Mouse (Mus musculus): ENCODE measurements at regions not wholly inside any gene's neighbourhood (a gene's known extent, or its start where the extent isn't known, plus 50 kb on each side); places are given as distances from the start of the nearest gene placed in this dataset.

DNA sequence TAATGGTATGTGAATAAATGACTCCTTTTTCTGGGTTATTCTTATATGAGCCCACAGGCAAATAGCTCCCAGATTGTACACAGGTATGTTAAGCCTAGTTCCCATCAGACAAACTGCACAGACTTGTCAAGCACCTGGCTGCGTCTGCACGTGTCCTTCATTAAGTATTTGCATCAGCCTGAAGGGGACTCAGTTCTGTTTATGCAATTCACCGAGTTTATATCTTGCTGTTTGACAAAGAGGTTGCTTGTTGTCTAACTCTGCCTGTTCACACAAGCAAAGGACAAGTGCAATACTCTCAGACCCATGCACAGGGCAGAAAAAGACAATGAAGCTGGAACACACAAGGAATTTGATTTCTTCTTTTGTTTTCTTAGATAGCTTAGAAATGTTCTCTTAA is 215.2 kb downstream of the Arl4a start:
- H3K4me2 ChIP-seq (ENCODE audit: low read depth, severe bottlenecking): no peak overlapping the region

DNA sequence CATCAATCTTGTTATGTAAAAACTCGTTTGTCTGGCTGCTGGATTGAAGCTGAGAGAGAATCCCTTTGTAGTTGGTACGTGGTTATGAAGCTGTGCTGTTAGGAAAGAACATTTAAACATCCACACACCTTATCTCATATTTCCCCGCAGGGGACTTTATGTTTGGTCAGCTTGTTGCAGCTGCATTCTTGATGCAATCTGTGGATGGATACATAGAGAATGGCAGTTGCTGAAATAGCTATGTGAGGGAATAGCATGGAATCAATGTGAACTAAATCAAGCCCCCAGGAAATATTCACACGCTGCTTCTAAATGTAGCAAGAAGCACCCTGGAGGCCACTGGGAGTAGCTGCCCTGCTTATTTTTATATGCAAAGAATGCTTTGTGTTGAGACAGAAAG is 236.3 kb downstream of the Arl4a start:
- 42% methylated on average over 4 of the region's 4 CpGs for WGBS
- no peak for DNase-seq (ENCODE audit: low spot score)

More for the DNA sequence above, 215.2 kb downstream of the Arl4a start:
- ATAC-seq (ENCODE audit: insufficient number of reproducible peaks, low FRiP score, low TSS enrichment, low read depth) (no peak), DNase-seq (ENCODE audit: low spot score) (no peak)
- H3K4me3 ChIP-seq (ENCODE audit: low read depth, low read length): no peak overlapping the region
- H3K4me1 ChIP-seq (ENCODE audit: control insufficient read depth, insufficient read depth, low read length): no peaks in the 10 kb centered on the region
- no peak overlapping the region for H3K27ac ChIP-seq (replicated peaks; ENCODE audit: low read depth, low read length)
- no peak overlapping the region for H3K9ac ChIP-seq (ENCODE audit: low read length)
- WGBS: 64% methylated on average over 3 of the region's 3 CpGs
- H3K27me3 ChIP-seq (ENCODE audit: control insufficient read depth, insufficient read depth, low read length): no peaks in the 10 kb centered on the region
- no peaks in the 10 kb centered on the region for H3K36me3 ChIP-seq (ENCODE audit: control insufficient read depth, insufficient read depth, low read length)
- H3K9me3 ChIP-seq (ENCODE audit: control insufficient read depth, low read length): no peaks in the 10 kb centered on the region

DNA sequence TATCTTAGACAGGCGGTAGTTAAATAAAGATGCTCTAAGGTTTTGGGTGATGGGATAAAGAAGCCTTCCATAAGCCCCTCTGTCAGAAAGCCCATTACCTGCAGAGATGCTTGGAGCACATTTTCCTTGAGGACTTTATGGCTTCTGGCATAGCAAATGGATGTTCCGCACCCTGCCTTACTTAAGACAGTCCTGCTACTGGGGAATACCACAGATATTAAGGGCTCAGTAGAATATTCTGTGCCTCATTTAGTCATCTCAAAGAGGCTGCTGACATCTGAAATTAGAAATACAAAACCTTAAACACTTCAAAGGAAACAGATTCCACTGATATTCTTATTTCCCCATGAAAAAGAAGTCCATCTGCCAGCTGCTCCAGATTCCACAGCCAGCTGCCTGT is 240.0 kb downstream of the Arl4a start:
- 93% methylated on average over 2 of the region's 2 CpGs for WGBS
- Histone ChIP-seq H3K9ac (ENCODE audit: low read length) (no peak overlapping the region), H3K4me3 (ENCODE audit: low read depth, low read length) (no peak overlapping the region), H3K27me3 (ENCODE audit: control insufficient read depth, insufficient read depth, low read length) (no peaks in the 10 kb centered on the region), H3K9me3 (ENCODE audit: control insufficient read depth, low read length) (no peaks in the 10 kb centered on the region), H3K4me1 (ENCODE audit: control insufficient read depth, insufficient read depth, low read length) (no peaks in the 10 kb centered on the region), H3K4me2 (ENCODE audit: low read depth, severe bottlenecking) (no peak overlapping the region), H3K27ac (replicated peaks; ENCODE audit: low read depth, low read length) (no peak overlapping the region), H3K36me3 (ENCODE audit: control insufficient read depth, insufficient read depth, low read length) (no peaks in the 10 kb centered on the region)
- ATAC-seq (ENCODE audit: insufficient number of reproducible peaks, low FRiP score, low TSS enrichment, low read depth) (no peak), DNase-seq (ENCODE audit: low spot score) (no peak)

More for the DNA sequence above, 236.3 kb downstream of the Arl4a start:
- Histone ChIP-seq H3K36me3 (ENCODE audit: control insufficient read depth, insufficient read depth, low read length) (no peaks in the 10 kb centered on the region), H3K4me3 (ENCODE audit: low read depth, low read length) (no peak overlapping the region), H3K9ac (ENCODE audit: low read length) (no peak overlapping the region), H3K27ac (replicated peaks; ENCODE audit: low read depth, low read length) (no peak overlapping the region), H3K27me3 (ENCODE audit: control insufficient read depth, insufficient read depth, low read length) (no peaks in the 10 kb centered on the region), H3K9me3 (ENCODE audit: control insufficient read depth, low read length) (no peaks in the 10 kb centered on the region), H3K4me1 (ENCODE audit: control insufficient read depth, insufficient read depth, low read length) (no peaks in the 10 kb centered on the region), H3K4me2 (ENCODE audit: low read depth, severe bottlenecking) (no peak overlapping the region)
- ATAC-seq (ENCODE audit: insufficient number of reproducible peaks, low FRiP score, low TSS enrichment, low read depth): no peak

DNA sequence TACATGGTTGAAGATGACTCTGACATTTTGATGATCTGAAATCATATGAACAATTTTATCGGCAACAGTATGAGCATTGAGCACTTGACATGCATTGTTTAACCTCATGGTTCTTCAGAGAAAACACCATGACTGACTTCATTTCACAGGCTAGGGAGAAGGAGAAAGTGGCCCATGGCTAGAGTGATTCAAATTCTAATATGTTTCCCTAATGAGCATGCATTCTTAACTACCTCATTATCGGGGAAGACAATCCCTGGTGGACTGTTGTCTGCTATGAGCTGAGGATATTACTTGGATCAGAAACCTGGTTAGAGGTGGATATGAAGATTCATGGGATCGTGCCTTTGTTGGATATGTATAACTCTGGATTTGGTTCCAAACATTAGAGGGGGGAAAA is 240.9 kb downstream of the Arl4a start:
- no peaks in the 10 kb centered on the region for H3K4me1 ChIP-seq (ENCODE audit: control insufficient read depth, insufficient read depth, low read length)
- H3K4me3 ChIP-seq (ENCODE audit: low read depth, low read length): no peak overlapping the region
- ATAC-seq (ENCODE audit: insufficient number of reproducible peaks, low FRiP score, low TSS enrichment, low read depth) (no peak), DNase-seq (ENCODE audit: low spot score) (no peak)
- H3K9me3 ChIP-seq (ENCODE audit: control insufficient read depth, low read length): no peaks in the 10 kb centered on the region
- no peak overlapping the region for H3K4me2 ChIP-seq (ENCODE audit: low read depth, severe bottlenecking)
- 90% methylated on average over 3 of the region's 3 CpGs for WGBS
- no peak overlapping the region for H3K9ac ChIP-seq (ENCODE audit: low read length)
- H3K27ac ChIP-seq (replicated peaks; ENCODE audit: low read depth, low read length): no peak overlapping the region
- H3K36me3 ChIP-seq (ENCODE audit: control insufficient read depth, insufficient read depth, low read length): no peaks in the 10 kb centered on the region
- no peaks in the 10 kb centered on the region for H3K27me3 ChIP-seq (ENCODE audit: control insufficient read depth, insufficient read depth, low read length)

DNA sequence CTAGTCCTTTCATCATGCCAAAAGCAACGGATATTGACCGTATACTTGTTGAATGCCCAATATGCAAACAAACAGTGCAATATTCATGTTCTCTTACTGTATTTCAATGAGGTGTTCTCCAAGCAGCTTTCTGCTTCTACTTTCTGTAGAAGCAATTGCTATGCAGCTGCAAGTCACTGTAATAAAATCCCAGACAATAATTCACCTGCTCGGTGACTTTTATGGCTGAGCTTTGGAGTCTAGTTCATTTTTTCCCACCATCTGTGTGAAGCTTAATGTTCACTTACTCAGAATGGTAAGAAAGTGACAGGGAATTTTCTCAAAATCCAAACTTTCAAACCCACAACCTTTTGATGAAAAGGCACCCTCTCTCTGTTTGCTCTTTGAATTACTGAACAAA is 252.8 kb downstream of the Arl4a start:
- H3K4me2 ChIP-seq (ENCODE audit: low read depth, severe bottlenecking): no peak overlapping the region
- no peak overlapping the region for H3K4me3 ChIP-seq (ENCODE audit: low read depth, low read length)
- H3K27ac ChIP-seq (replicated peaks; ENCODE audit: low read depth, low read length): no peak overlapping the region
- ATAC-seq (ENCODE audit: insufficient number of reproducible peaks, low FRiP score, low TSS enrichment, low read depth) (no peak), DNase-seq (ENCODE audit: low spot score) (no peak)
- no peak overlapping the region for H3K9ac ChIP-seq (ENCODE audit: low read length)
- WGBS: 59% methylated on average over 3 of the region's 3 CpGs
- no peaks in the 10 kb centered on the region for H3K27me3 ChIP-seq (ENCODE audit: control insufficient read depth, insufficient read depth, low read length)
- no peaks in the 10 kb centered on the region for H3K36me3 ChIP-seq (ENCODE audit: control insufficient read depth, insufficient read depth, low read length)
- H3K4me1 ChIP-seq (ENCODE audit: control insufficient read depth, insufficient read depth, low read length): no peaks in the 10 kb centered on the region
- H3K9me3 ChIP-seq (ENCODE audit: control insufficient read depth, low read length): no peaks in the 10 kb centered on the region

DNA sequence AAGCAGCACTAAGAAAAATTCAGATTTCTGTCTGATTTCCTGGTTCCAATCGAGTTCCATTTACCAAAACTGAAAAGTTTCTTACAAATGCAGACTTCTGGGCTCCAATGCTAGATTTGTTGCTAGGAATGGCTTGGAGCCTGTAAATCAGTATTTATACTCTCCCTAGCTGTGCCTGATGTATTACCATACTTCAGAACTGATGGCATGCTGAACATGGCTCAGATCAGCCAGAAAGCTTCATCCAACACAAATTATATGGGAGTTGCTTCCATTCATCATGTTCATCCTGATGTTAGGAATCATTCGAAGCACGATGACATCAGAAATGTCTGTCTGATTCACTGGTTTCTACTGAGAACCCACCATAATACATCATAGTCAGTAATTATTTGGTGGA is 253.3 kb downstream of the Arl4a start:
- no peaks in the 10 kb centered on the region for H3K36me3 ChIP-seq (ENCODE audit: control insufficient read depth, insufficient read depth, low read length)
- ATAC-seq (ENCODE audit: insufficient number of reproducible peaks, low FRiP score, low TSS enrichment, low read depth) (no peak), DNase-seq (ENCODE audit: low spot score) (no peak)
- no peak overlapping the region for H3K4me3 ChIP-seq (ENCODE audit: low read depth, low read length)
- H3K9ac ChIP-seq (ENCODE audit: low read length): no peak overlapping the region
- H3K4me2 ChIP-seq (ENCODE audit: low read depth, severe bottlenecking): no peak overlapping the region
- WGBS: 80% methylated on average over 3 of the region's 3 CpGs
- H3K9me3 ChIP-seq (ENCODE audit: control insufficient read depth, low read length): no peaks in the 10 kb centered on the region
- H3K4me1 ChIP-seq (ENCODE audit: control insufficient read depth, insufficient read depth, low read length): no peaks in the 10 kb centered on the region
- no peak overlapping the region for H3K27ac ChIP-seq (replicated peaks; ENCODE audit: low read depth, low read length)
- H3K27me3 ChIP-seq (ENCODE audit: control insufficient read depth, insufficient read depth, low read length): no peaks in the 10 kb centered on the region

DNA sequence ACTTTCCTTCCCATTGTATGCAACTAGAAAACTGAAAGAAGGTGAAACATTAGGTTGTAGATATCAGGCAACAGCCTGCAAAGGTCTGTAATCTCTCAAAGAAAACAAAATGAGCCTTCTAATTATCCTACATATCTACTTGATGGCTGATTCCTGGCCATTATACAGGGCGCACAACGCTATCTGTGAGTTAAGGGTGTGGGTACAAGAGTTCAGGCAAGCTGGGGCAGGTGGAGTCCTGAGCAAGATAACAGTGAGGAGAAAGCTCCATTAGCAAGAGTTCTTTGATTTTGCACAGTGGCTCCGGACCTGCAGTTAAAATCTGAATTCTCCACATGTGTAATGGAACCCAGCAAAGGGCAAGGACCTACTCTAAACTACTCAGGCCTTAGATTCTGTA is 261.7 kb downstream of the Arl4a start:
- Histone ChIP-seq H3K9ac (ENCODE audit: low read length) (no peak overlapping the region), H3K4me2 (ENCODE audit: low read depth, severe bottlenecking) (no peak overlapping the region), H3K9me3 (ENCODE audit: control insufficient read depth, low read length) (no peaks in the 10 kb centered on the region), H3K4me1 (ENCODE audit: control insufficient read depth, insufficient read depth, low read length) (no peaks in the 10 kb centered on the region), H3K27ac (replicated peaks; ENCODE audit: low read depth, low read length) (no peak overlapping the region), H3K4me3 (ENCODE audit: low read depth, low read length) (no peak overlapping the region), H3K27me3 (ENCODE audit: control insufficient read depth, insufficient read depth, low read length) (no peaks in the 10 kb centered on the region), H3K36me3 (ENCODE audit: control insufficient read depth, insufficient read depth, low read length) (no peaks in the 10 kb centered on the region)
- 88% methylated on average over 3 of the region's 3 CpGs for WGBS
- DNase-seq (ENCODE audit: low spot score) (no peak), ATAC-seq (ENCODE audit: insufficient number of reproducible peaks, low FRiP score, low TSS enrichment, low read depth) (no peak)

DNA sequence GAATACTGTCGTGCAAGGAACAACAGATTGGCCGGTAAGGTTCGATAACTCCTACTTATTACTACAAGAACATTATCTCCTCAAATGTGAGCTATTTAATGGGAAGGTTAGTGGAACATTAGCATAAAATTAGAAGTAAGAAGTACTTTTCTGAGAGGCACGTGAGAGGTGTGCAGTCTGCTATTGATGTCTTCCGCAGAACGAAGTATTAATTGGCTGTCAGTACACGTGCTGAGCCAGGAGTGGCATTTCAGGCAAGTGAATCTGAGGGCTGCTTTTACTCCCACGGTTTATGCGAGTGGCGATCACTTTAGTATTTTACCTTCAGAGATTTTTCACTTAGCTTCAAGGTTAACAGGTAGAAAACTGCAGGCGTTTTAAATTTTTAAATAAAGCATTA is 270.8 kb downstream of the Arl4a start:
- Histone ChIP-seq H3K27me3 (ENCODE audit: control insufficient read depth, insufficient read depth, low read length) (no peaks in the 10 kb centered on the region), H3K36me3 (ENCODE audit: control insufficient read depth, insufficient read depth, low read length) (no peaks in the 10 kb centered on the region), H3K4me3 (ENCODE audit: low read depth, low read length) (no peak overlapping the region), H3K9ac (ENCODE audit: low read length) (no peak overlapping the region), H3K9me3 (ENCODE audit: control insufficient read depth, low read length) (no peaks in the 10 kb centered on the region), H3K4me2 (ENCODE audit: low read depth, severe bottlenecking) (no peak overlapping the region), H3K27ac (replicated peaks; ENCODE audit: low read depth, low read length) (no peak overlapping the region), H3K4me1 (ENCODE audit: control insufficient read depth, insufficient read depth, low read length) (no peaks in the 10 kb centered on the region)
- ATAC-seq (ENCODE audit: insufficient number of reproducible peaks, low FRiP score, low TSS enrichment, low read depth): no peak
- WGBS: 86% methylated on average over 11 of the region's 11 CpGs
- no peak for DNase-seq (ENCODE audit: low spot score)

DNA sequence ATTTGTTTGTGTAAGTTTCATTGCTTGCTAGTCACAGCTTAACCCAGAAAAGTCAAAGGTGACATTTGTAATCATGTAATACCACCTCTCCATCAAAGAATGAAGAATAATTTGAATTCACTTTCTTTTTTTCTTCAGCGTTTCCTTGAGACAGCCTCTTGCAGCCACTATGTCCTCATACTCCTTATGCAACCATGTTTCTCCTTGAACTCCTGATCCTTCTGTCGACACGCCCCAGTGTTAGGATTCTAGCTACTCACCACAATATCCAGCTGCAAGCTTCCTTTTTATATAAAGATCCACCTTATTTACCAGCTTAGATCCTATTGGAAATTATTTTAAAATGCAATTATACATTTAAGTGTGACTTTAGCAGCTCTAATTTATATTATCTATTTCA is 274.3 kb downstream of the Arl4a start:
- Histone ChIP-seq H3K27ac (replicated peaks; ENCODE audit: low read depth, low read length) (no peak overlapping the region), H3K9me3 (ENCODE audit: control insufficient read depth, low read length) (no peaks in the 10 kb centered on the region), H3K36me3 (ENCODE audit: control insufficient read depth, insufficient read depth, low read length) (no peaks in the 10 kb centered on the region), H3K9ac (ENCODE audit: low read length) (no peak overlapping the region), H3K4me3 (ENCODE audit: low read depth, low read length) (no peak overlapping the region), H3K27me3 (ENCODE audit: control insufficient read depth, insufficient read depth, low read length) (no peaks in the 10 kb centered on the region), H3K4me1 (ENCODE audit: control insufficient read depth, insufficient read depth, low read length) (no peaks in the 10 kb centered on the region), H3K4me2 (ENCODE audit: low read depth, severe bottlenecking) (no peak overlapping the region)
- ATAC-seq (ENCODE audit: insufficient number of reproducible peaks, low FRiP score, low TSS enrichment, low read depth) (no peak), DNase-seq (ENCODE audit: low spot score) (no peak)
- WGBS: 80% methylated on average over 3 of the region's 3 CpGs
